Mouse (Mus musculus): ENCODE results near the gene Gpr156.

DNA sequence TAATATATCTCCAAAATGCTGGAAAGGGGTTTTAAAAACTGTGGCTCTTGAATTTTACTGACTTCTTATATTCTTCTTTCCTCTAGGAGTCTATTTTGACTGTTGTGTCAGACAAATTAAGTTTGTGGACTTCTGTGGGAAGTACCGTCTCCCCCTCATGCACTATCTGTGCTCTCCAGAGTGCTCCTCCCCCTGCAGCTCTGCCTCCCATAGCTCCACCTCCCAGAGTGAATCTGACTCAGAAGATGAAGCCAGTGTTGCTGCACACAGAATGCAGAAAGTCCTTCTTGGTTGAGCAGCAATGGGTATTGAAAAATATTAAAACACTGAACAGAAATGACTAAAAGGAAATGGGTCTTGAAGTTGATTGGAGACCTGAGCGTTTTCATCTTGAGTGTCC lies 35.1 kb upstream of the Gpr156 start:
- no peak for TF ChIP-seq CTCF (IDR thresholded peaks at IDR 0.05)
- TF ChIP-seq EP300 (IDR thresholded peaks at IDR 0.05) = no peak

Data from lung, postnatal 0 days (tissue).